In genomic region chr1:181923384-181923783, GRCm38 (mm10) we compare ENCODE assay signal across 8 mouse cellular contexts.
DNase-seq lines count a peak whose midpoint lies in the region; ATAC-seq lines count a peak whose summit lies in the region.

No protein-coding gene starts in this region.

- no peak overlapping the region for H3K9ac ChIP-seq in heart, embryonic 15.5 days

- no peaks in the 10 kb centered on the region for H3K9me3 ChIP-seq in heart, embryonic 15.5 days (replicated peaks)

- H3K4me3 ChIP-seq in heart, embryonic 15.5 days = peak overlapping the region; percentile 20; the same call in 1 of the 2 replicates

- H3K4me2 ChIP-seq in heart, embryonic 15.5 days = peak overlapping the region; percentile 42

- DNase-seq in layer of hippocampus, adult 11-12 months (ENCODE audit: low spot score) = peak; percentile 28
- no peak for DNase-seq in layer of hippocampus, postnatal 14 days (ENCODE audit: low spot score in 2 of 2)
- peak; percentile 59 for DNase-seq in embryo, embryonic 11 days
- DNase-seq in left cerebral cortex, adult 9 months (ENCODE audit: low spot score in 2 of 2) = peak; percentile 37 to 62
- peak; percentile 67 to 76 for DNase-seq in right cerebral cortex, postnatal 10 days (ENCODE audit: low spot score in 2 of 2)
- DNase-seq in thymus, postnatal 0 days (ENCODE audit: low spot score) = no peak
- no peak for DNase-seq in ovary, postnatal 10 days (ENCODE audit: low spot score)

- H3K36me3 ChIP-seq in heart, embryonic 15.5 days = peaks cover 10% of the 10 kb centered on the region; the same call in 1 of the 2 replicates

- peak overlapping the region; percentile 20; the same call in 1 of the 2 replicates for H3K27ac ChIP-seq in heart, embryonic 15.5 days

- H3K4me1 ChIP-seq in heart, embryonic 15.5 days (replicated peaks) = peaks cover 11% of the 10 kb centered on the region

- no peaks in the 10 kb centered on the region for H3K27me3 ChIP-seq in heart, embryonic 15.5 days

- ATAC-seq in heart, embryonic 15.5 days (replicated peaks; ENCODE audit: insufficient number of reproducible peaks, insufficient read depth, low FRiP score, low read depth) = peak; percentile 73

- 57% methylated on average over 24 of the region's 24 CpGs for WGBS in heart, embryonic 15.5 days

Comparison
In these comparisons a context has a peak if more than half of its experiments do, and no peak if none do; other contexts are left out.
1. DNase-seq: peak in layer of hippocampus, adult 11-12 months (single experiment), embryo, embryonic 11 days (single experiment), left cerebral cortex, adult 9 months (2 of 2) and right cerebral cortex, postnatal 10 days (2 of 2); none in layer of hippocampus, postnatal 14 days (0 of 2), thymus, postnatal 0 days (single experiment) and ovary, postnatal 10 days (single experiment).